Mouse (Mus musculus): ENCODE data around the gene Rad51b. TPM values are rescaled to one million over a fixed set of nuclear protein-coding genes. Genes with fewer than 3 reads are reported as not detected.
A peak's percentile ranks its signal among the peaks of the same experiment; 100 is the strongest.

Gene Rad51b
- total RNA-seq, 2 experiments from 2014 or later = 0.33 to 0.46 TPM

- DNase-seq (ENCODE audit: low spot score in 2 of 2) = peak in 1 of 2 experiments; percentile 13
Observed at GRCm38 (mm10) chr12:79751781-79752180, 454.7 kb downstream of the Rad51b start.

- DNase-seq (ENCODE audit: low spot score in 2 of 2) = no peak
Observed at GRCm38 (mm10) chr12:79752189-79752588, 455.1 kb downstream of the Rad51b start.

GRCm38 (mm10) chr12:79755617-79756016 is 458.5 kb downstream of the Rad51b start:
- no peak for DNase-seq (ENCODE audit: low spot score in 2 of 2)

- no peak for DNase-seq (ENCODE audit: low spot score in 2 of 2)
Observed at GRCm38 (mm10) chr12:79756352-79756751, 459.3 kb downstream of the Rad51b start.

GRCm38 (mm10) chr12:79757775-79758174 is 460.7 kb downstream of the Rad51b start:
- DNase-seq (ENCODE audit: low spot score in 2 of 2) = no peak

GRCm38 (mm10) chr12:79759180-79759902 is 462.3 kb downstream of the Rad51b start:
- no peak for DNase-seq (ENCODE audit: low spot score in 2 of 2)

GRCm38 (mm10) chr12:79761217-79761616 is 464.1 kb downstream of the Rad51b start:
- no peak for DNase-seq (ENCODE audit: low spot score in 2 of 2)

- no peak for DNase-seq (ENCODE audit: low spot score in 2 of 2)
Observed at GRCm38 (mm10) chr12:79762087-79762486, 465.0 kb downstream of the Rad51b start.

GRCm38 (mm10) chr12:79762570-79763275 is 465.6 kb downstream of the Rad51b start:
- DNase-seq (ENCODE audit: low spot score in 2 of 2) = no peak

GRCm38 (mm10) chr12:79766116-79766515 is 469.0 kb downstream of the Rad51b start:
- no peak for DNase-seq (ENCODE audit: low spot score in 2 of 2)

GRCm38 (mm10) chr12:79768741-79769322 is 471.8 kb downstream of the Rad51b start:
- no peak for DNase-seq (ENCODE audit: low spot score in 2 of 2)

- DNase-seq (ENCODE audit: low spot score in 2 of 2) = no peak
Observed at GRCm38 (mm10) chr12:79769763-79770162, 472.7 kb downstream of the Rad51b start.

GRCm38 (mm10) chr12:79771194-79771593 is 474.1 kb downstream of the Rad51b start:
- no peak for DNase-seq (ENCODE audit: low spot score in 2 of 2)

GRCm38 (mm10) chr12:79771741-79772140 is 474.7 kb downstream of the Rad51b start:
- no peak for DNase-seq (ENCODE audit: low spot score in 2 of 2)

GRCm38 (mm10) chr12:79773246-79773645 is 476.2 kb downstream of the Rad51b start:
- no peak for DNase-seq (ENCODE audit: low spot score in 2 of 2)

GRCm38 (mm10) chr12:79774571-79774970 is 477.5 kb downstream of the Rad51b start:
- DNase-seq (ENCODE audit: low spot score in 2 of 2) = no peak

GRCm38 (mm10) chr12:79776828-79777227 is 479.7 kb downstream of the Rad51b start:
- DNase-seq (ENCODE audit: low spot score in 2 of 2) = no peak

- no peak for DNase-seq (ENCODE audit: low spot score in 2 of 2)
Observed at GRCm38 (mm10) chr12:79780745-79781144, 483.7 kb downstream of the Rad51b start.

- DNase-seq (ENCODE audit: low spot score in 2 of 2) = no peak
Observed at GRCm38 (mm10) chr12:79781788-79782187, 484.7 kb downstream of the Rad51b start.

- no peak for DNase-seq (ENCODE audit: low spot score in 2 of 2)
Observed at GRCm38 (mm10) chr12:79782444-79783117, 485.5 kb downstream of the Rad51b start.

GRCm38 (mm10) chr12:79784159-79784558 is 487.1 kb downstream of the Rad51b start:
- DNase-seq (ENCODE audit: low spot score in 2 of 2) = no peak

- DNase-seq (ENCODE audit: low spot score in 2 of 2) = no peak
Observed at GRCm38 (mm10) chr12:79785691-79786090, 488.6 kb downstream of the Rad51b start.
